Mouse (Mus musculus) gastrocnemius, postnatal 14 days (tissue): ENCODE measurements around the gene Cdk17. TPM values are rescaled to one million over a fixed set of nuclear protein-coding genes. Genes with fewer than 3 reads are reported as not detected.
"Not testable (repeated sequence)": the region's sequence is repeated elsewhere in the genome, so short reads cannot be mapped to it uniquely, and the experiment has no call there.

Experiments
- DNase-seq: peaks from one replicate; pipeline ENCODE4 v3.0.0; 2021; ENCODE audit warnings: mixed read lengths
- intact Hi-C: fragments of 180-260 bp; cut with DNase I; formaldehyde crosslinking; loops from one replicate; pipeline ENCODE4 v1.15.1; 2025; ENCODE audit warnings: low total_unique reads
- total RNA-seq, 2 experiments: library from RNA; stranded (reverse); gene quantifications; 2 replicates each; pipeline ENCODE4 v1.2.3; 2021

Gene Cdk17
- total RNA-seq, 2 experiments from 2014 or later: 9.8 to 11.9 TPM

GRCm38 (mm10) chr10:93138730-93139129 lies 21.9 kb upstream of the Cdk17 start:
- DNase-seq: no peak
- intact Hi-C loops: no loop called here

GRCm38 (mm10) chr10:93140778-93141177 lies 19.9 kb upstream of the Cdk17 start:
- intact Hi-C loops: no loop called here
- DNase-seq: no peak

DNA sequence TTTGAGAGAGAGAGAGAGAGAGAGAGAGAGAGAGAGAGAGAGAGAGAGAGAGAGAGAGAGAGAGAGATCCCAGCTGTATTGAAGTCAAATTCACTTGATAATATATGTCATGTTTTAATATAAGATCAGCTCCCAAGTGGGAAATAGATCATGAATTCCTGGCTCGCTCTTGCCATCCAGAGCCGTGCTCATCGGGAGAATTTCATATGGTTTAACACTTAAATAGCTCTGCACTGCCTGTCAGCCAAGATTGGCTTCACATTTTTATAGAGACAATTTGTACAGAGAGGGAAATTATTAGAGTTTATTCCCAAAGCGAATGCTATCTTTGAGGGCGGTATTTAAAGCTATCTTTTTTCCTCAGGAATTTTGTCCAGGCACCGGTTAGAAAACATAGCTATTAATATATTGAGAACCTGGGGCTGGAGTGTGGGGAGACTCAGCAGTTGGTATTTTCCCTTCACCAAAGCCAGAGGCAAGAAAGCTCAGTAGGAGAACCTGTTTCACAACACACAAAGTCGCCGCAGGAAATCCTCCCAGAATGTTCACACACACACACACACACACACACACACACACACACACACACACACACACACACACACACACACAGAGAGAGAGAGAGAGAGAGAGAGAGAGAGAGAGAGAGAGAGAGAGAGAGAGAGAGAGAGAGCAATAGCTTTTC lies 17.9 kb upstream of the Cdk17 start:
- intact Hi-C loops: no loop called here
- DNase-seq: no peak

DNA sequence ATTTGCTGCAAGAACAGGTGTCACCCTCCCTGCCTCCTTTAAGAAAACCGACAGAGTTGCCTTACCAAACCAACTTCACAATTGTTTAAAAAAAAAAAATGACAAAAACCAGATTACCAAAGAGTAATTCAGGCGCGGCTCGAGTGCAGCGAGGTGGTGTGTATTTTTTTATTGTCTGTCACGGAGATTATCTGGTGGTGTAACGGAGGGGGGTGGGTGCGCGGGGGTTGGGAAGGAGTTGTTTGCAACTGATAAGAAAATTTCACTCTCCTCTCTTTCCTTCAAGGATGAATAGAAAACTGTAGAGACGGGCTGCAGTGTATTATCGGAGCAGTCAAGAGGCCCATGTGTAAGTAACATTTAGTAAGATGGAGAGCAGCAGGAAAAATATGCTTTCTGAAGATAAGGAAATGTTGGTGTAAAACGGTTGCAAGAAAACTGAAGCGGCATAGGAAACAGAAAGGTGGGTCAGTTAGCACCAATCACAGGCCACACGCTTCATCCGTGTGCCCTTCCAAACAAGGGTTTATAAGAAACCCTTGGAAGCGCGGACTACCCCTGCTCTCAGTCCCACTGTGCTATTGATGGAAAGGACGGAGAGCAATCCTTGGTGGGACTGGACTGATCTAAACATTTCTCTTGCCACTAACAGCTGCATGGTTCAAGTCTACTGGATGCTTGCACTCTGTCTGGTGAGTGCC lies 17.2 kb upstream of the Cdk17 start:
- intact Hi-C loops: no loop called here
- DNase-seq: no peak

DNA sequence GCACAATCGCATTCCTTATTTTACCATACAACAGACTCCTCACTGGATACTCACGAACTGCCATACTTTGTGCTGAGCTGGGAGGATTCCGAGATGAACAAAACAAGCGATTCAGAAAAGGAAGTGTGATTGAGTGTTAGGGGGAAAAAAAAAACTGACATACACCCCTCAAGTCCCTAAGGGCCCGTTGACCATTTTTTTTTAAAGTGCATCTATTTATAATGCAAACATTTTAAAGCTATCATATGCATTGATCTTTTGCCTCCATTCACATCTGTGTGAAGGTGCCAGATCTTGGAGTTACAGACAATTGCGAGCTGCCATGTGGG lies 16.7 kb upstream of the Cdk17 start:
- no peak for DNase-seq
- intact Hi-C loops: no loop called here

DNA sequence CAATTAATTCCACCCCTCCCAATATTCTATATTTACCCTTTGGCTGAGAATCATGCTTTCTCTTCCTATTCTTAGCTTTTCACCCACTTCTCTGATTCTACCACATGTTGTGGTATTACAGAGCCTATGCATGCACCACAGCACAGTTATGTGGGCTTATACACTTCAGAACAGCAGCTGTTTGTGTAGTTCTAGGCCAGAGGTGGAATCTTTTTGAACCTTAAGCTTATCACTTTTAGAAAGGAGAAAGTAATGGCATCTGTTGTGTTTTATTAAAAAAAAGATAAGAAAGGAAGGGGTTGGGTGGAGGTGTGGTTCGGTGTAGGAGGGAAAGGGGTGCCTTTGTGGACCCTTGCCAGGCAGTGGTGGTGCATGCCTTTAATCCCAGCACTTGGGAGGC lies 16.1 kb upstream of the Cdk17 start:
- no peak for DNase-seq
- intact Hi-C loops: no loop called here

- intact Hi-C loops: no loop called here
- no peak for DNase-seq
These were observed 15.6 kb upstream of the Cdk17 start for GRCm38 (mm10) chr10:93145088-93145487.

GRCm38 (mm10) chr10:93146601-93147000 lies 14.1 kb upstream of the Cdk17 start:
- DNase-seq: no peak
- intact Hi-C loops: no loop called here

DNA sequence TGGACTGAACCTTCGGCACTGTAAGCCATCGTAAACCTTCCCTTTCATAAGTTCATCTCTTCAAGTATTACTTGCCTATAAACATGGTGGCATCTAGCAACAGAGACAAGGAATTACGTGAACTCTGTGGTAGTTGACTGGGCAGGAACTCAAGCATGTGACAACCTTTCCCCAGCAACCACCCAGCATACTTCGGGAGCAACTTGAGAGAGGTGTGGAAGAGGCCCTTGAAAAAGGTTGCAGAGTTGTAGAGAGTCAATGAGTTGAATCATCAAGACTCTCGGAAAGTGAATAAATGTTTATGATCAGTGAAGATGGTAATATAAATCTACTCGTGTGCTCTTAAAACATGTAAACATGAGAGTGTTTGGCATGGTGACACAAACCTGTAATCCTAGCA lies 13.0 kb upstream of the Cdk17 start:
- no peak for DNase-seq
- intact Hi-C loops: no loop called here

- no peak for DNase-seq
- intact Hi-C loops: no loop called here
These were observed 11.1 kb upstream of the Cdk17 start for GRCm38 (mm10) chr10:93149597-93149996.

- DNase-seq: no peak
- intact Hi-C loops: no loop called here
These were observed 8.9 kb upstream of the Cdk17 start for GRCm38 (mm10) chr10:93151775-93152174.

DNA sequence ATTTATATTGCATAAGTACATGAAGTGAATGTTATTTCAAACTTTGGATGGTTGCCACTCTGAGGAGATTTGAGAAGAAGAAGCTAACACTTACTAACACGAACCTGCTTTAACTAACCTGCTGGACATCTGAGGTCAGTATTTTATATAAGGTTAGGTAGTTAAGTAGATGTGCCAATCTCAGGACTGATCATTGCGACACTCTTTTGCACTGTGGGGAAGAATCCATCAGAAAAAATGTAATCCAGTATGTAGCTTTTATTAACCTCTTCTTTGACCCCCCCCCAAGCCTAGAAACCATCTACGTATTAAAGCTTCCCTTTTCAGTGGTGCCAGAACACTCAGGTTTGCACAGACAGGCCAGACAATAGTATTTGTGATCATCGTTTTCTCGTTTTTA lies 8.0 kb upstream of the Cdk17 start:
- intact Hi-C loops: no loop called here

DNA sequence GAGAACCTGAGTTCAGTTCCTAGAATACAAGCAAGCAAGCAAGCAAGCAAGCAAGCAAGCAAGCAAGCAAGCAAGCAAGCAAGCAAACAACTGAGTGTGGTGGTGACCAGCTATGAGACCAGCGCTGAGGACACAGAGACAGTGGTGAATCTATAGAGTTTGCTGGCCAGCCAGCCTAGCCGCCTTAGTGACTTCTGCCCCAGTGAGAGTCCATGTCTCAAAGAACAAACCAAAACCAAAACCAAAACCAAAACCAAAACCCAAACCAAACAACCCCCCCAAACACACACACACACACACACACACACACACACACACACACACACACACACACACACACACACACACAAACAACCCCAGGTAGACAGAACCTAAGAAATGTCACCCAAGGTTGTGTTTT lies 7.3 kb upstream of the Cdk17 start:
- DNase-seq, intact Hi-C loops: not testable (repeated sequence)

More for the DNA sequence above, 8.0 kb upstream of the Cdk17 start:
- no peak for DNase-seq

DNA sequence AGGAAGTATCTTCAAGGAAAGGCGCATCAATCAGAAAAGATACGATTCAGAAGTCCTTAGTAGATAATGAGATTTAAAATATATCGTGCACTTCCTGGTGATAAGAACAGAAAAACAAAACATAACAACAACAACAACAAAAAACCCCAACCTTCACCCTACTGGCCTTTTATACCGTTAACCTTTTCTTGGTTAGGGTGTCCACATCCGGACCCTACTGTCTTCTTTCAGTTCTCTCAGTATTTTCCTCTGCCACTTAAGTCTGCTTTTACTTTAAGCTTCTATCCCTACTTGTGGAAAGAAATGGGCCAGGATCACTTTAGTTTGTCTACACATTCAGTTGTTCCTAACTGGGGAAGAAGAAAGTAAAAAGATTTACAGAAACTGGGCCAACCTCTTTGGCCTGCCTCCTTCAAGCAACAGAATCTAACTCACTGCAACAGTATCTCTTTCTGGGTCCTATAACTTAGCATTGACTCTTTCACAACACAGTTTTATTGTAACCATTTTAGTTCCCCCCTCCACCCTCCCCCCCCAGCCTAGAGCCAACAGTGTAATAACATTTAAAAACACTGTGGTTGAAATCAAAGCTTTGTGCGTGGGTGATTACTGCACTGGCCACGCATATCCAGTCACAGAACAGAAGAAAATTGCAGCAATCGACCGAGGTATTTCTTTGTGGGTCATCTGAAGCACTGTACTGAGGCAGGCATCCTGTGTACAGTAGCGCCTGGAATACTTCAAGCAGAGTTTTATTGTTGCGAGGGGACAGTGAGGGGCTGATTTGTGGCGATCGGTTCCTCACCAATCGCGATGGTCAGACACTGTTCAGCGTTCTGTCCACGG lies 801 bp upstream of the Cdk17 start:
- intact Hi-C loops: loop anchor here (10.0 kb wide), 1 partner anchor 95 kb away; no protein-coding TSS in a partner anchor
- DNase-seq: no peak

DNA sequence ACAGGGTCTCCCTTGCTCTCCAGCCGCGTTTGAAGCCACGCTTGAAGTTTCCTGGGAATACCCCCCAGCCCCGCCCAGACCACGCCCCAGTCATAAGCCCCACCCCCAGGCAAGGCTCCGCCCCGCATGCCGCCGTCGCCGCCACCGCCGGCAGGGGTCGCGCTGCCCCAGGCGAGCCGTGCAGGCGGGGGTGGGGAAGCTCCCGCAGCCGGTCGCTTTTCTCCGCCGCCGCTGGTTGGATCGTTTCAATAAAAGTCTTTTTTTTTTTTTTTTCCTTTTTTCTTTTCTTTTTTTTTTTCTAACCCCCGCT lies 223 bp upstream of the Cdk17 start:
- intact Hi-C loops: loop anchor here (10.0 kb wide), 1 partner anchor 94 kb away; no protein-coding TSS in a partner anchor
- peak; percentile 87 for DNase-seq

- intact Hi-C loops: loop anchor here (10.0 kb wide), 1 partner anchor 93 kb away; no protein-coding TSS in a partner anchor
- peak; percentile 63 for DNase-seq
These were observed 1.0 kb downstream of the Cdk17 start for GRCm38 (mm10) chr10:93161511-93162275.

- intact Hi-C loops: loop anchor here (10.0 kb wide), 1 partner anchor 92 kb away; no protein-coding TSS in a partner anchor
These were observed 1.7 kb downstream of the Cdk17 start for GRCm38 (mm10) chr10:93162276-93162971.

DNA sequence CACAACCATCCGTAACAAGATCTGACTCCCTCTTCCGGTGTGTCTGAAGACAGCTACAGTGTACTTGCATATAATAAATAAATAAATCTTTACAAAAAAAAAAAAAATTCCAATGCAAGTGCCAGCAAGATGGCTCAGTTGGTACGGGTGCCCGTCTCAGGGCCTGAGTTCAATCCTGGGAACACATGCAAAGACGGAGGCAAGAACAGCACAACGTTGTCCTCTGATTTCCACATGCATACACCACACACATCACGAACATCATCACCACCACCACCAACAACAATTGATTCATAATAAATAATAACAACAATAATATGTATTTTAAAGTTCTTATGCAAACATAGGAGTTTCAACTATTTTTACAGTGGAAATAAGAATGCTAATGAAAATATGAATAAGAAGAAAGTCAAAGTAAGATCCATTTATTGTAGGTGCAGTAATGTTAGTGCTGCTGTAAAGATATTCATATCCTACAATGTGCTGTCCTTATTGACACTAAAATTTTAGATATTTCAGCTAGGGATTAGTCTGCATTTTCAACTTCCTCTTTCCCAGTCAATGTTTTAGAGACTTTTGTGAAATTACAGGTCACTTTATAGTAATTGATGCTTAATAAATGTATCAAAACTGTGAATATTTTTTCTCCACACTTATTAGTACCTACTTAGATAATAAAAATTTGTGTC lies 2.4 kb downstream of the Cdk17 start:
- intact Hi-C loops: loop anchor here (10.0 kb wide), 1 partner anchor 92 kb away; no protein-coding TSS in a partner anchor
- DNase-seq: no peak

More at GRCm38 (mm10) chr10:93162276-93162971, 1.7 kb downstream of the Cdk17 start:
- no peak for DNase-seq
